8 mouse cellular contexts compared by ENCODE assay signal in genomic region chr6:115123262-115124201, GRCm38 (mm10). TPM values are rescaled to one million over a fixed set of nuclear protein-coding genes. Genes with fewer than 3 reads are reported as not detected.
DNase-seq lines count a peak whose midpoint lies in the region; ATAC-seq and TF ChIP-seq lines count a peak whose summit lies in the region.

No protein-coding gene starts in this region.

- peak; percentile 79 for DNase-seq in ZHBTc4 (ENCODE audit: low read depth, low spot score)
- peak; percentile 47 for DNase-seq in embryonic facial prominence, embryonic 11.5 days (ENCODE audit: low spot score)
- peak; percentile 66 to 69 for DNase-seq in left cerebral cortex, adult 2 months (ENCODE audit: extremely low spot score in 1 of 2, low spot score in 2 of 2)
- DNase-seq in stomach, postnatal 0 days (ENCODE audit: low spot score) = no peak
- DNase-seq in spleen, postnatal 14 days (ENCODE audit: low spot score in 2 of 2) = no peak

- 22% methylated on average over 10 of the region's 10 CpGs for WGBS in embryonic facial prominence, embryonic 11.5 days
- 21% methylated on average over 10 of the region's 10 CpGs for WGBS in heart, embryonic 14.5 days
- 24% methylated on average over 10 of the region's 10 CpGs for WGBS in stomach, postnatal 0 days

- H3K9ac ChIP-seq in embryonic facial prominence, embryonic 11.5 days (replicated peaks; ENCODE audit: low read length) = no peak overlapping the region
- no peak overlapping the region for H3K9ac ChIP-seq in heart, embryonic 14.5 days (ENCODE audit: low read length)
- H3K9ac ChIP-seq in stomach, postnatal 0 days (ENCODE audit: low read length) = no peak overlapping the region

- H3K27ac ChIP-seq in embryonic facial prominence, embryonic 11.5 days (replicated peaks; ENCODE audit: low read depth, low read length) = no peak overlapping the region
- H3K27ac ChIP-seq in heart, embryonic 14.5 days (replicated peaks in 1 of 2; ENCODE audit: control insufficient read depth in 1 of 2, insufficient read depth in 1 of 2, low read depth in 2 of 2, low read length in 2 of 2) = no peak overlapping the region
- H3K27ac ChIP-seq in left cerebral cortex, adult 2 months = peak overlapping the region; percentile 88
- H3K27ac ChIP-seq in stomach, postnatal 0 days (replicated peaks) = no peak overlapping the region

- intact Hi-C loops in left cerebral cortex, adult 2 months (cut with DNase I) = loop anchor here (2.0 to 5.0 kb wide), 2 partner anchors 44 to 57 kb away; no protein-coding TSS in a partner anchor

- H3K36me3 ChIP-seq in embryonic facial prominence, embryonic 11.5 days (replicated peaks; ENCODE audit: control insufficient read depth, insufficient read depth, low read depth, low read length) = no peaks in the 10 kb centered on the region
- H3K36me3 ChIP-seq in heart, embryonic 14.5 days (ENCODE audit: control insufficient read depth, insufficient read depth, low read length) = no peaks in the 10 kb centered on the region
- no peaks in the 10 kb centered on the region for H3K36me3 ChIP-seq in stomach, postnatal 0 days (ENCODE audit: control insufficient read depth, insufficient read depth, low read length)

- H3K27me3 ChIP-seq in embryonic facial prominence, embryonic 11.5 days (ENCODE audit: control insufficient read depth, insufficient read depth, low read length) = no peaks in the 10 kb centered on the region
- no peaks in the 10 kb centered on the region for H3K27me3 ChIP-seq in heart, embryonic 14.5 days (ENCODE audit: control insufficient read depth, insufficient read depth, low read length)
- no peaks in the 10 kb centered on the region for H3K27me3 ChIP-seq in stomach, postnatal 0 days (ENCODE audit: control insufficient read depth, insufficient read depth, low read length)

- no peak for TF ChIP-seq EP300 in stomach, postnatal 0 days (optimal IDR thresholded peaks at IDR 0.05)

- H3K4me1 ChIP-seq in embryonic facial prominence, embryonic 11.5 days (ENCODE audit: control insufficient read depth, insufficient read depth, low read length) = no peaks in the 10 kb centered on the region
- H3K4me1 ChIP-seq in heart, embryonic 14.5 days (ENCODE audit: control insufficient read depth in 2 of 2, insufficient read depth in 2 of 2, low read length in 2 of 2) = peaks cover 2 to 9% of the 10 kb centered on the region in 2 experiments; a peak in 2 of 4 replicates
- no peaks in the 10 kb centered on the region for H3K4me1 ChIP-seq in stomach, postnatal 0 days (replicated peaks; ENCODE audit: control insufficient read depth, insufficient read depth)

- ATAC-seq in CD4-positive, CD25-positive, alpha-beta regulatory T cell, adult 4 months = peak; percentile 98
- ATAC-seq in embryonic facial prominence, embryonic 11.5 days (replicated peaks; ENCODE audit: insufficient number of reproducible peaks, low FRiP score, low TSS enrichment, low read depth) = peak; percentile 89
- 0 out of 2 replicates have a peak, but pooled peaks have one; percentile 64 for ATAC-seq in heart, embryonic 14.5 days (ENCODE audit: insufficient number of reproducible peaks, insufficient read depth, low FRiP score, low read depth)
- peak; percentile 80 for ATAC-seq in megakaryocyte progenitor cell, adult 5-6 weeks (replicated peaks; ENCODE audit: poor library complexity)
- ATAC-seq in stomach, postnatal 0 days (ENCODE audit: low FRiP score, low TSS enrichment) = no peak

- no peak overlapping the region for H3K4me3 ChIP-seq in embryonic facial prominence, embryonic 11.5 days (ENCODE audit: low read depth, low read length)
- H3K4me3 ChIP-seq in heart, embryonic 14.5 days (ENCODE audit: control insufficient read depth in 1 of 2, insufficient read depth in 1 of 2, low read depth in 1 of 2, low read length in 2 of 2) = peak overlapping the region in 1 of 2 experiments; percentile 17; a peak in 1 of 4 replicates
- peak overlapping the region; percentile 9; the same call in 1 of the 2 replicates for H3K4me3 ChIP-seq in left cerebral cortex, adult 2 months
- 0 out of 2 replicates have a peak overlapping the region, but pooled peaks have one; percentile 2 for H3K4me3 ChIP-seq in stomach, postnatal 0 days (ENCODE audit: low read depth, low read length)

- no peak for TF ChIP-seq CTCF in left cerebral cortex, adult 2 months (IDR thresholded peaks at IDR 0.05)
- no peak for TF ChIP-seq CTCF in stomach, postnatal 0 days (IDR thresholded peaks at IDR 0.05; ENCODE audit: low read depth)

- H3K9me3 ChIP-seq in embryonic facial prominence, embryonic 11.5 days (replicated peaks; ENCODE audit: control insufficient read depth, low read length) = no peaks in the 10 kb centered on the region
- no peaks in the 10 kb centered on the region for H3K9me3 ChIP-seq in heart, embryonic 14.5 days (ENCODE audit: control insufficient read depth, low read length)
- no peaks in the 10 kb centered on the region for H3K9me3 ChIP-seq in stomach, postnatal 0 days (ENCODE audit: control insufficient read depth, low read length)

- H3K4me2 ChIP-seq in embryonic facial prominence, embryonic 11.5 days (ENCODE audit: low read depth, low read length) = no peak overlapping the region
- H3K4me2 ChIP-seq in heart, embryonic 14.5 days (ENCODE audit: low read length) = peak overlapping the region; percentile 56
- 0 out of 2 replicates have a peak overlapping the region, but pooled peaks have one; percentile 17 for H3K4me2 ChIP-seq in stomach, postnatal 0 days (replicated peaks; ENCODE audit: low read depth)

RNA-seq across cellular contexts. Expression of gene Syn2, which starts 11.2 kb away (rescaled TPM):
- not detected for polyA plus RNA-seq in CD4-positive, CD25-positive, alpha-beta regulatory T cell, adult 4 months (2017; shearing (Covaris generic))
- polyA plus RNA-seq in embryonic facial prominence, embryonic 11.5 days (2014; fragmentation: Nextera tagmentation; extraction: Ambion mirVana) = 2.8 and 3.4 TPM in 2 replicates
- 1.5 and 2.1 TPM in 2 replicates for polyA plus RNA-seq in heart, embryonic 14.5 days (2014; fragmentation: Nextera tagmentation; extraction: Ambion mirVana)
- 100 to 1,000 TPM; 445 to 453 TPM for total RNA-seq in left cerebral cortex, adult 2 months (2021)
- not detected in 2 replicates for total RNA-seq in megakaryocyte progenitor cell, adult 5-6 weeks (2015)
- total RNA-seq in megakaryocyte progenitor cell, adult 5-6 weeks (2017) = not detected in 2 replicates
- polyA plus RNA-seq in stomach, postnatal 0 days (2015; fragmentation: Nextera tagmentation; extraction: Ambion mirVana) = 4.5 and 4.7 TPM in 2 replicates

Comparison
In these comparisons a context has a peak if more than half of its experiments do, and no peak if none do; other contexts are left out.
1. DNase-seq: peak in ZHBTc4 (single experiment), embryonic facial prominence, embryonic 11.5 days (single experiment) and left cerebral cortex, adult 2 months (2 of 2); none in stomach, postnatal 0 days (single experiment) and spleen, postnatal 14 days (0 of 2).